Mouse (Mus musculus) embryo, embryonic 11 days (tissue): ENCODE data around the gene Faap20.
A peak's percentile ranks its signal among the peaks of the same experiment; 100 is the strongest.

Experiments
- DNase-seq: peaks from one replicate; pipeline ENCODE4 v3.0.0-alpha.2; 2015

The Faap20 gene

DNA sequence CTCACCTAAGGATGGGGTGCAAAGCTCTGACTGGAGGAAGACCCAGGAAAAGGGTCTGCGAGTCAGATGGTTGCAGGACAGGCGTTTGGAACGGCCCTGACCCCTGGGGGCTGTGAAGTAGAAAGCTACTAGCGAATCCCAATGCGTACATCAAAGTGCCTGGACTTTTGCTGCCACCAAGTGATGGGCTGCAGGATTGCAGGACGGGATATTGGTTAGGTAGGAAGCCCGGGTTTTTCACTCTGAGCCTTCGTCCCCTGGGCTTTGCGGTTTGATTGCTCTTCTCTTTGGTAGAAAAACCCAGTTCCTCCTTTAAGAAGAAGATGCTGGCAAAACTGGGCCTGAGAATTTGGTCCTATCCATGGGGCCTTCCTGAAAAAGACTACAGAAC is 350 bp upstream of the Faap20 start:
- peak; percentile 96 for DNase-seq

- peak; percentile 48 for DNase-seq
Observed at GRCm38 (mm10) chr4:155250361-155251117, 937 bp downstream of the Faap20 start.

- no peak for DNase-seq
Observed at GRCm38 (mm10) chr4:155251147-155251546, 1.5 kb downstream of the Faap20 start.

DNA sequence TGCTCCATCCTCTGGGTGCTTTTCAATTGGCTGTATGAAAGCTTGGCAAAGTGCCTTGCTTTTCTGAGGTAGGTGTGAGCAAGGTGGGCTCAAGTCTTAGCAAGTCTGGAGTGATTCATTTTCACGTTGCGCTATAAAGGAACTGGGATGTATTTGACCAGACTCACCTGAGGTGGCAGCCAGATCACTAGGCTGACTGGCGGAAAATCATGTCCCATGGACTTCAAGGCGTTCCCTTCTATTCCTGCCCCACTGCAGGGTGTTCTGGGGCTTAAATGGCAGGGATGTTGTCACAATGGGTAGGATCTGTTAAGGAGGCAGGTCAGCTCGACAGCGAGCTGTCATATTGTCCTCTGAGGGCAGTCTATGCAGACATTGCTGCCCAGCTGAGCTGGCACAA is 2.7 kb downstream of the Faap20 start:
- DNase-seq: no peak

GRCm38 (mm10) chr4:155264521-155265321 is 15.1 kb downstream of the Faap20 start:
- DNase-seq: no peak

- DNase-seq: no peak
Observed at GRCm38 (mm10) chr4:155267047-155267543, 17.5 kb downstream of the Faap20 start.

DNA sequence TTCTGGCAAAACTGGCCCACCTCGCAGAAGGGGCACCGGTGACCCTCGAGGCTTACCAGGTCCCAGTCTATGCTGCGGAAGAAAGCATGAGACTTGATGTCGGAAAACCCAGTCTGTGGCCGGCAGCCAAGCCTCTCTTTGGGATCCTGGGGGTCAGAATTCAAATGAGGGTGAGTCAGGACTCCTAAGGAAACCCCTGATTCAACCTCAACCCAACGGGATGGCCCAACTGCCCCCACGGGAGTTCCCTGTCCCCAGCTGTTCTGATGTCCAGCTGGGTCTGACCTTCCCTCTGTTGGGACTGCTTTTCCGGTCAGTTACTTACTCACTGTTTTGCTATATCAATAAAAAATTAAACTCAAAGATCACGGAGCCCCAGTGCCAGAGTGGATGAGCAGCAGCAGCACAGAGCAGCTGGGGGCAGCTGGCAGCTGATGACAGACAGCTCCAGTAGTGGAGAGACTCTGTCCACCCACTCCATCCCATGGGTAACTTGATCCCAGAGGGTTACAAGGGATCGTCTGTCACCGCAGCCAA is 18.1 kb downstream of the Faap20 start:
- DNase-seq: no peak

GRCm38 (mm10) chr4:155268382-155268781 is 18.8 kb downstream of the Faap20 start:
- DNase-seq: peak; percentile 79

- DNase-seq: no peak
Observed at GRCm38 (mm10) chr4:155274451-155274850, 24.8 kb downstream of the Faap20 start.

GRCm38 (mm10) chr4:155274851-155275250 is 25.2 kb downstream of the Faap20 start:
- no peak for DNase-seq

DNA sequence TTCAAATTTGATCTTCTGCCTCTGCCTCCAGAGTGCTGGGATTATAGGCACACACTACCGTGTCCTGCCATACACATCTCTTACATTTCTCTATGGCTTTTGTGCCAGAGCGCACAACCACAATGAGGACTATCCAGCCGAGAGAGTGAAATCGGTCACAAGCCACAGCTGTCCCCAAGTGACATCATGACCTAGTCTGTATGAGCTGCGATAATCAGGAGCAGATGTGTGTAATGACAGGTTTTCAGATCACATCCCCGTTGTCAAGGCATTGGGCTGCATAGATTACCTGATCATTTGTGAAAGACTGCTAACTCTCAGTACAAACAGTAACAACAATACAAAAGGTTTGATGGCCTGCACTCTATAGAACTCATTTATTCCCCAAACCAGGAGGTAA is 28.4 kb downstream of the Faap20 start:
- peak; percentile 50 for DNase-seq

- peak; percentile 56 for DNase-seq
Observed at GRCm38 (mm10) chr4:155279054-155279453, 29.5 kb downstream of the Faap20 start.

GRCm38 (mm10) chr4:155279926-155280767 is 30.5 kb downstream of the Faap20 start:
- DNase-seq: no peak

GRCm38 (mm10) chr4:155280768-155281121 is 31.1 kb downstream of the Faap20 start:
- no peak for DNase-seq

GRCm38 (mm10) chr4:155281227-155281626 is 31.6 kb downstream of the Faap20 start:
- DNase-seq: no peak

GRCm38 (mm10) chr4:155281652-155282051 is 32.0 kb downstream of the Faap20 start:
- no peak for DNase-seq

GRCm38 (mm10) chr4:155282231-155282630 is 32.6 kb downstream of the Faap20 start:
- DNase-seq: no peak

DNA sequence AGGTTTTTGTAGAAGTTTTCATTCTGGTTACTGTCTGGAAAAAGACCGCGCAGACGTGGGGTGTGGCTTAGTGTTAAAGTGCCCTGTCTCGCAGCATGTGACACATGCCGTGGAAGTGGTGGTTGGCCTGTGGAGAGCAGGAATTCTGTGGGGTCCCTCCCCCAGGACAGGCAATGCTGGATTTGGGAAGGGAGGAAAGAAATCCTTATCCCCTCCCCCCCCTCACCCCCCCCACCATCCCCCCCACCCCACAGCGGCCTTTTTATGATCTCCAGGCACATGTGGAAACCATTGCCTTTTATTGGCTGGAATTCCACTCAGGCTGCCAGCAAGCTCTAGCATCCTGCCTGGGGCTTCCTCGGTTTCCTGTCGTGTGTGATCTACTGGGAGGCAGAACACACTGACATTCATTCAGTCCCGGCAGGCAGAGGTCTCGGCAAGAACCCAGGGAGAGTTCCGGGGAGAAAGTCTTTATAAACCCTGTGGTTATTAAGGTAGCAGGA is 33.5 kb downstream of the Faap20 start:
- DNase-seq: peak; percentile 81

DNA sequence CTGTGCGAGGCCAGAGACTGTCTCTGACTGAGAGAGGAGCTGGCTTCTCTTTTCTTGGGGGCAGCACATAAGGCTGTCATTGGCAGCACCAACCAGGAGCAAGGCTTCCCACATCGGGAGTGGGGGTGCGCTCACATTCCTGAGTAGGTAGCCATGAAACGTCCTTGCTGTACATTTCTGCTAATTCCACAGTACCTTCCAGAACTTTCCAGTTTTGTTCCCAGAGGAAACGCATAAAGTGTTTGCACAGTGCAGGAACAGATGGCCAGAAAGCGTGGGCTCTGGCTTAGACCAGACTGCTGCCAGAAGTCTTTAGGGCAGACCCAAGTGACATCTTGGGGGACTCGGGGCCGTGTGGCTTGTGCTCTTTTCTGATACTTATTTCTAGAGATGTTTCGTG is 34.0 kb downstream of the Faap20 start:
- no peak for DNase-seq

DNA sequence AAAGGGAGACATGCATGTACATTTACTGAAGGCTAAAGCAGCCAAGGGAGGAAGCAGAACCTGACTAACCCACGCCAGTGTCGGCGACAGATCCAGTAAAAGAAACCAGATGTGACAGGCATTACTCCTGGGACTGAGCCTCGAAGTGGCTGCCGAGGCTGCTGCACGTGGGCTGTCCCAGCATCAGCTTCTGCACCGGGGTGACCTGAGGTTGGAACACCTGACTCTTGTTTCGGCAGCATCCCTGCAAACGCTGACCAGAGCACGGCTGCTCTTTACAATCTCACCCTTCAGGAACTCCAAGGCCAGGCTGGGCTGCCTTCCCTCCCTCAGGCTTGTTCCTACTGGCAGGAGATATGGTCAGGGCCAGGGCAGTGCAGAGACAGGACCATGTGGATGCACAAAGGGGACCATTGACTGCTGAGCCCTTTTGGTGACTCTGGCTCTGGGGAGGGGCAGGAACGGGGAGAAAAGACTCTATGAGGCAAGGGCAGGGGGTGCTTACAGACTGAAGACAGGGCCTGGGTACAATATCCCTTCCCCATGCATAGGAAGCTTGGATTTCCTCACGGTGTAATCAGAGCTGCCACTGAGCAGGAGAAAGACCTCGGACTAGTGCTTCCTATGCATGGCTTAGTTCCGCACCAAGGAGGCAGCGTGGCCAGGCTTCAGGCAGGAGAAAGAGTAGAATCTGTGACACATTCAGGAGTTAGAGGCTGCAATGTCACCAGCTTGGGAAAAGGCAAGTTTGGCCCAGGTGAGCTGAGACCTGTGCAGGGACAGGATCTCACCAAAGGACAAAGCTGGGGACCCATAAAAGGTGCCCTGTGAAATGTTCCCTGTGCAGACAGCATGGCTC is 35.1 kb downstream of the Faap20 start:
- peak; percentile 34 for DNase-seq

DNA sequence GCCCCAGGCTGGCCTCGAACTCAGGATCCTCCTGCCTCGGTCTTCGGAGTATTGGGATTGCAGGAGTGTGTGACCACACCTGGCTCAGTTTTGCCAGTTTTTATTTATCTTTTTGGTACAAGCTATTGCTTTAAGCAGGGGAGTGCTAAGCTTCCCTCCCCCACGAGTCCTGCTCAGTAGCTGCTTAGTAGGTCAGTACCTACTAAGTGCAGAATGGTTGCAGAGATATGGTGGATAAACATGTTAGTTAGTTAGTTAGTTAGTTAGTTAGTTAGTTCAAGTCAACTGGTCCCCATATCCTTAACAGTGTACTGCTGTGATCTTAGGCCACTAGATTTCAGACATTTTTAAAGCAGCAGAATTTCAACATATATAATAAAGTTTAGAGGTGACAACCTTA is 36.5 kb downstream of the Faap20 start:
- DNase-seq: no peak

- no peak for DNase-seq
Observed at GRCm38 (mm10) chr4:155287713-155288112, 38.1 kb downstream of the Faap20 start.
